Mouse (Mus musculus): ENCODE data around the gene Arv1. TPM values are rescaled to one million over a fixed set of nuclear protein-coding genes. Genes with fewer than 3 reads are reported as not detected.

The Arv1 gene
- 19.4 and 21.6 TPM in 2 replicates for polyA plus RNA-seq (2015; fragmentation: Nextera tagmentation; extraction: Ambion mirVana)

GRCm38 (mm10) chr8:124721862-124722515, at the start of gene Arv1, which contains the start of gene Ttc13:
Arv1 (plus strand) TSS chr8:124722139.
Ttc13 (minus strand) TSS chr8:124721983.
- peaks cover 10% of the 10 kb centered on the region for H3K36me3 ChIP-seq
- under 1% methylated on average over 59 of the region's 59 CpGs for WGBS
- peak within 1 kb of the TSS; percentile 59 for H3K9ac ChIP-seq
- no peaks in the 10 kb centered on the region for H3K27me3 ChIP-seq
- no peak within 1 kb of the TSS; the same call in 1 of the 2 replicates for H3K27ac ChIP-seq (replicated peaks)
- H3K4me2 ChIP-seq (replicated peaks): peak within 1 kb of the TSS; percentile 91
- H3K4me3 ChIP-seq (replicated peaks): peak within 1 kb of the TSS; percentile 83
- peak; percentile 100 for ATAC-seq (ENCODE audit: insufficient number of reproducible peaks, low FRiP score, low TSS enrichment, low read depth)
- peaks cover 23% of the 10 kb centered on the region for H3K4me1 ChIP-seq
- no peaks in the 10 kb centered on the region for H3K9me3 ChIP-seq (replicated peaks)

DNA sequence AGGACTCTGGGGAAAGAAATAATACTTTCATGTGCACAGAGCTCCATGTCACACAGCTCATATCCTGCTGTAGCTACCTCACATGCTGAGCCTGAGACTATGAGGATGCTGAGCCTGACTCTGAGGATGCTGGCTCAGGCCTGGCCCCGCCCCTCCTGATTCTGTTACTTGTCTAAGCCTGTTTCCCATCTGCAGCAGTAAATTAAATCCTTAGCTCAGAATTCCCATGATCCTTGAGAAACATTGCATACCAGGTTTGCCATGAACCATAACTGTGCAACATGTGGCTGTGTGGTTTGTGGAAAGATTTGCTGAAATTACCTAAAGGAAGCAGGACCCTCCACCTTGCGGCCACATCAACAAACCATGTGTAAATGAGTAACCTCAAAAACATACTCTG, 49.6 kb upstream of the Arv1 start:
- Histone ChIP-seq H3K27ac (replicated peaks) (peak overlapping the region; percentile 39; the same call in 1 of the 2 replicates), H3K9ac (no peak overlapping the region), H3K4me1 (peaks cover 4% of the 10 kb centered on the region; the same call in 1 of the 2 replicates), H3K4me2 (replicated peaks) (no peak overlapping the region), H3K36me3 (peaks cover 38% of the 10 kb centered on the region), H3K9me3 (replicated peaks) (no peaks in the 10 kb centered on the region), H3K27me3 (no peaks in the 10 kb centered on the region), H3K4me3 (replicated peaks) (no peak overlapping the region)
- peak; percentile 39; the same call in 1 of the 2 replicates for ATAC-seq (ENCODE audit: insufficient number of reproducible peaks, low FRiP score, low TSS enrichment, low read depth)
- 55% methylated on average over 2 of the region's 2 CpGs for WGBS

- 91% methylated on average over 4 of the region's 4 CpGs for WGBS
- Histone ChIP-seq H3K36me3 (peaks cover 56% of the 10 kb centered on the region), H3K9ac (no peak overlapping the region), H3K27ac (replicated peaks) (no peak overlapping the region), H3K9me3 (replicated peaks) (no peaks in the 10 kb centered on the region), H3K4me3 (replicated peaks) (no peak overlapping the region), H3K27me3 (no peaks in the 10 kb centered on the region), H3K4me1 (peaks cover 5% of the 10 kb centered on the region; the same call in 1 of the 2 replicates), H3K4me2 (replicated peaks) (no peak overlapping the region)
- no peak for ATAC-seq (ENCODE audit: insufficient number of reproducible peaks, low FRiP score, low TSS enrichment, low read depth)
Observed at GRCm38 (mm10) chr8:124676661-124677060, 45.3 kb upstream of the Arv1 start.

- WGBS: 91% methylated on average over 7 of the region's 7 CpGs
- no peaks in the 10 kb centered on the region for H3K27me3 ChIP-seq
- H3K4me1 ChIP-seq: peaks cover 5% of the 10 kb centered on the region; the same call in 1 of the 2 replicates
- H3K27ac ChIP-seq (replicated peaks): 0 out of 2 replicates have a peak overlapping the region, but pooled peaks have one; percentile 29
- H3K9ac ChIP-seq: no peak overlapping the region
- peaks cover 57% of the 10 kb centered on the region for H3K36me3 ChIP-seq
- H3K4me2 ChIP-seq (replicated peaks): no peak overlapping the region
- H3K9me3 ChIP-seq (replicated peaks): no peaks in the 10 kb centered on the region
- H3K4me3 ChIP-seq (replicated peaks): no peak overlapping the region
- no peak for ATAC-seq (ENCODE audit: insufficient number of reproducible peaks, low FRiP score, low TSS enrichment, low read depth)
Observed at GRCm38 (mm10) chr8:124677078-124677477, 44.9 kb upstream of the Arv1 start.

DNA sequence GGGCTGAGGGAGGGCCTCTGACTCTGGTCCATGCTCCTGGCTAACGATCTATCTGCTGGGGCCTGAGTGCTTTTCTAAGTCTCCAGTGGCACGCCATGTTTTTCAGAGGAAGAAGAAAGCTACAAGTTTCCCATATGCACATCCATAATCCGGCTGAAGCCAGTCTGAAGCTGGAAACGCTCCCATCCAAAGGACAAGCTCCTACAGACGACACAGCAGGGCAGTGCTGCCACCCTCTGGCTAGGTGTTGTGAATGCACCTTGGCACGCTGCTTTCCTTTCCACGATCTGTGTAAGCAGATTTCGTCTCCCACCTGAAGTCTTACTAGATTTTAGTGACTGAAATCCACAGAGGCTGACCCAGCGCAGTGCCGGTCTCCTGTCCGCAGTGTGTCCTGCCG, 44.5 kb upstream of the Arv1 start:
- peak; percentile 35; the same call in 1 of the 2 replicates for ATAC-seq (ENCODE audit: insufficient number of reproducible peaks, low FRiP score, low TSS enrichment, low read depth)
- 46% methylated on average over 12 of the region's 12 CpGs for WGBS
- H3K36me3 ChIP-seq: peaks cover 56% of the 10 kb centered on the region
- H3K27ac ChIP-seq (replicated peaks): 0 out of 2 replicates have a peak overlapping the region, but pooled peaks have one; percentile 29
- H3K4me1 ChIP-seq: peaks cover 5% of the 10 kb centered on the region; the same call in 1 of the 2 replicates
- no peak overlapping the region for H3K4me2 ChIP-seq (replicated peaks)
- no peak overlapping the region for H3K9ac ChIP-seq
- no peaks in the 10 kb centered on the region for H3K9me3 ChIP-seq (replicated peaks)
- H3K27me3 ChIP-seq: no peaks in the 10 kb centered on the region
- H3K4me3 ChIP-seq (replicated peaks): no peak overlapping the region

- Histone ChIP-seq H3K27me3 (no peaks in the 10 kb centered on the region), H3K27ac (replicated peaks) (no peak overlapping the region), H3K9me3 (replicated peaks) (no peaks in the 10 kb centered on the region), H3K9ac (no peak overlapping the region), H3K4me1 (peaks cover 5% of the 10 kb centered on the region; the same call in 1 of the 2 replicates), H3K36me3 (peaks cover 58% of the 10 kb centered on the region), H3K4me3 (replicated peaks) (no peak overlapping the region), H3K4me2 (replicated peaks) (no peak overlapping the region)
- 91% methylated on average over 13 of the region's 13 CpGs for WGBS
- no peak for ATAC-seq (ENCODE audit: insufficient number of reproducible peaks, low FRiP score, low TSS enrichment, low read depth)
Observed at GRCm38 (mm10) chr8:124678246-124678645, 43.7 kb upstream of the Arv1 start.

DNA sequence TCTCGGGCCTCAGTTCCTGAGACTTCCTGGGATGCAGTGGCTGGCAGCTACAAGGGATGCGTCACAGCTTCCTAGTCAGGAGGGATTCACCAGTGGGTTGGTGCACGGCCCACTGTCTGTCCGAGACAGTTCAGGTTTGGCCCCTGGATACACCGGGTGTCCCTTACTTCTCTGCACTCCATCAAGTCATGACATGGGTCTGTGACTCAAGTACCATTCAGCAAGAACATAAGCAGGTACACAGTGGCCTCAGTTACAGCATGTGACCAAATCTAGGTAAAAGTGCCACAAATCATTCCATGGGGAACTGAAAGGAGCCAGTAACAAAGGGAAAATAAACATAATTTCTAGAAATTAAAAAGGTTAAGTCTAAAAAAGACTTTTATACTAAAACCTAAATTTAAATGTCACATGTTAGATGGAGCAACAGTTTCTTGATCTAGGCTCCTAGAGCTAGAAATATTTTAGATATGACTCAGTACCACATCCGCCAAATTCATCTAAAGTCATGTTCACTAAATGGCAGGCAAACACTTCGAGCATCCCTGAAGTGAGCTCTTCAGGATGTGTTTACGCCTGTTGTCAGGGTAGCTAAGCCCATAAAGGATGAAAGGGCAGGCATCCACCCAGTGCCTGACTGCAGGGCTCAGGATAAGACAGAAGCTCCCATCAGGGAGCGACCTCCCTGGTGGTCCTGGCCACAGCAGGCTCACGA, 40.7 kb upstream of the Arv1 start:
- Histone ChIP-seq H3K27ac (replicated peaks) (no peak overlapping the region), H3K9me3 (replicated peaks) (no peaks in the 10 kb centered on the region), H3K4me2 (replicated peaks) (no peak overlapping the region), H3K27me3 (no peaks in the 10 kb centered on the region), H3K4me1 (peaks cover 5% of the 10 kb centered on the region; the same call in 1 of the 2 replicates), H3K36me3 (peaks cover 68% of the 10 kb centered on the region), H3K9ac (no peak overlapping the region), H3K4me3 (replicated peaks) (no peak overlapping the region)
- ATAC-seq (ENCODE audit: insufficient number of reproducible peaks, low FRiP score, low TSS enrichment, low read depth): no peak
- 78% methylated on average over 10 of the region's 10 CpGs for WGBS

GRCm38 (mm10) chr8:124681792-124682157, 40.2 kb upstream of the Arv1 start:
- H3K4me2 ChIP-seq (replicated peaks): no peak overlapping the region
- no peak for ATAC-seq (ENCODE audit: insufficient number of reproducible peaks, low FRiP score, low TSS enrichment, low read depth)
- H3K4me1 ChIP-seq: peaks cover 5% of the 10 kb centered on the region; the same call in 1 of the 2 replicates
- H3K4me3 ChIP-seq (replicated peaks): no peak overlapping the region
- H3K9me3 ChIP-seq (replicated peaks): no peaks in the 10 kb centered on the region
- WGBS: 69% methylated on average over 10 of the region's 10 CpGs
- no peak overlapping the region for H3K9ac ChIP-seq
- no peak overlapping the region for H3K27ac ChIP-seq (replicated peaks)
- H3K27me3 ChIP-seq: no peaks in the 10 kb centered on the region
- H3K36me3 ChIP-seq: peaks cover 70% of the 10 kb centered on the region

GRCm38 (mm10) chr8:124682218-124682617, 39.7 kb upstream of the Arv1 start:
- no peak overlapping the region for H3K4me3 ChIP-seq (replicated peaks)
- no peak overlapping the region for H3K27ac ChIP-seq (replicated peaks)
- H3K27me3 ChIP-seq: no peaks in the 10 kb centered on the region
- WGBS: 92% methylated on average over 10 of the region's 10 CpGs
- no peak for ATAC-seq (ENCODE audit: insufficient number of reproducible peaks, low FRiP score, low TSS enrichment, low read depth)
- H3K9me3 ChIP-seq (replicated peaks): no peaks in the 10 kb centered on the region
- H3K36me3 ChIP-seq: peaks cover 70% of the 10 kb centered on the region
- peaks cover 2% of the 10 kb centered on the region; the same call in 1 of the 2 replicates for H3K4me1 ChIP-seq
- H3K4me2 ChIP-seq (replicated peaks): no peak overlapping the region
- H3K9ac ChIP-seq: no peak overlapping the region

DNA sequence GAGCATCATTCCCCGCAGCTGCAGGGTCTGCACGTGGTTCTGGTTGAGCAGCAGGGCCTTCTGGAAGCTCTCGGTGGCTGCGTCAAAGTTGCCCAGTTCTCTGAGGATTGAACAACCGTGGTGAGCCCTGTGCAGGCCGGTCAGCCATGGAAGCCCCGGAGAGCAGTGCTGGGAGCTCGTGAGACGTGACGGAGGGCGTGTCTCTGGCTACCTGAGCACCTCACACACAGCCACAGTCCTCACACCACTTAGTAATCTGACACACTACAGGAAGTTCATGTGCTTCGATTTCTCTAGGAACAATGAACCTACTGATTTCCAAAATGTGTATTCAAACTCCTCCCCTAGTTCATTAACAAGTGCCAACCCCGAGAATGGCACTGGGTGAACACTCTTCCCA, 33.0 kb upstream of the Arv1 start:
- Histone ChIP-seq H3K27ac (replicated peaks) (no peak overlapping the region), H3K4me1 (no peaks in the 10 kb centered on the region), H3K9me3 (replicated peaks) (no peaks in the 10 kb centered on the region), H3K4me3 (replicated peaks) (no peak overlapping the region), H3K36me3 (peaks cover 37% of the 10 kb centered on the region), H3K9ac (no peak overlapping the region), H3K27me3 (no peaks in the 10 kb centered on the region), H3K4me2 (replicated peaks) (no peak overlapping the region)
- ATAC-seq (ENCODE audit: insufficient number of reproducible peaks, low FRiP score, low TSS enrichment, low read depth): no peak
- WGBS: 89% methylated on average over 13 of the region's 13 CpGs

GRCm38 (mm10) chr8:124691706-124692105, 30.2 kb upstream of the Arv1 start:
- ATAC-seq (ENCODE audit: insufficient number of reproducible peaks, low FRiP score, low TSS enrichment, low read depth): no peak
- H3K9me3 ChIP-seq (replicated peaks): no peaks in the 10 kb centered on the region
- H3K4me1 ChIP-seq: no peaks in the 10 kb centered on the region
- no peak overlapping the region for H3K4me2 ChIP-seq (replicated peaks)
- H3K9ac ChIP-seq: no peak overlapping the region
- no peaks in the 10 kb centered on the region for H3K27me3 ChIP-seq
- H3K27ac ChIP-seq (replicated peaks): no peak overlapping the region
- H3K36me3 ChIP-seq: 0 out of 2 replicates have a peak, but pooled peaks cover 27% of the 10 kb centered on the region
- 89% methylated on average over 4 of the region's 4 CpGs for whole genome bisulfite sequencing
- H3K4me3 ChIP-seq (replicated peaks): no peak overlapping the region

Measured in embryonic facial prominence, embryonic 15.5 days (tissue).